Mouse (Mus musculus): ENCODE measurements around the gene Tnr. TPM values are rescaled to one million over a fixed set of nuclear protein-coding genes. Genes with fewer than 3 reads are reported as not detected.

Tnr gene
- polyA plus RNA-seq (2015; fragmentation: Nextera tagmentation; extraction: Ambion mirVana): 0.08 and 0.22 TPM in 2 replicates

GRCm38 (mm10) chr1:159523578-159523977, at the start of gene Tnr:
Gene Tnr (plus strand): TSS chr1:159523769.
- Histone ChIP-seq H3K27ac (no peak within 1 kb of the TSS), H3K9me3 (no peaks in the 10 kb centered on the region), H3K4me3 (no peak within 1 kb of the TSS), H3K27me3 (peaks cover 29% of the 10 kb centered on the region), H3K4me1 (0 out of 2 replicates have a peak, but pooled peaks cover 2% of the 10 kb centered on the region), H3K4me2 (no peak within 1 kb of the TSS), H3K36me3 (no peaks in the 10 kb centered on the region), H3K9ac (no peak within 1 kb of the TSS)
- no peak for ATAC-seq (ENCODE audit: insufficient number of reproducible peaks, low FRiP score, low TSS enrichment, low read depth)
- 4% methylated on average over 8 of the region's 8 CpGs for whole genome bisulfite sequencing

- WGBS: 81% methylated on average over 4 of the region's 4 CpGs
- Histone ChIP-seq H3K9me3 (no peaks in the 10 kb centered on the region), H3K36me3 (no peaks in the 10 kb centered on the region), H3K27me3 (no peaks in the 10 kb centered on the region), H3K27ac (no peak overlapping the region), H3K4me2 (no peak overlapping the region), H3K4me1 (no peaks in the 10 kb centered on the region), H3K4me3 (no peak overlapping the region), H3K9ac (no peak overlapping the region)
- no peak for ATAC-seq (ENCODE audit: insufficient number of reproducible peaks, low FRiP score, low TSS enrichment, low read depth)
Observed at GRCm38 (mm10) chr1:159489853-159490435, 33.6 kb upstream of the Tnr start.

- no peak overlapping the region for H3K9ac ChIP-seq
- H3K4me3 ChIP-seq: no peak overlapping the region
- H3K4me2 ChIP-seq: no peak overlapping the region
- 74% methylated on average over 4 of the region's 4 CpGs for WGBS
- no peaks in the 10 kb centered on the region for H3K9me3 ChIP-seq
- no peaks in the 10 kb centered on the region for H3K36me3 ChIP-seq
- H3K27ac ChIP-seq: no peak overlapping the region
- no peaks in the 10 kb centered on the region for H3K27me3 ChIP-seq
- no peaks in the 10 kb centered on the region for H3K4me1 ChIP-seq
- ATAC-seq (ENCODE audit: insufficient number of reproducible peaks, low FRiP score, low TSS enrichment, low read depth): no peak
Observed at GRCm38 (mm10) chr1:159492536-159492935, 31.0 kb upstream of the Tnr start.

- no peaks in the 10 kb centered on the region for H3K27me3 ChIP-seq
- no peaks in the 10 kb centered on the region for H3K9me3 ChIP-seq
- no peak for ATAC-seq (ENCODE audit: insufficient number of reproducible peaks, low FRiP score, low TSS enrichment, low read depth)
- H3K36me3 ChIP-seq: no peaks in the 10 kb centered on the region
- H3K4me1 ChIP-seq: no peaks in the 10 kb centered on the region
- no peak overlapping the region for H3K9ac ChIP-seq
- no peak overlapping the region for H3K4me2 ChIP-seq
- 68% methylated on average over 5 of the region's 5 CpGs for WGBS
- no peak overlapping the region for H3K4me3 ChIP-seq
- no peak overlapping the region for H3K27ac ChIP-seq
Observed at GRCm38 (mm10) chr1:159493720-159494499, 29.7 kb upstream of the Tnr start.

DNA sequence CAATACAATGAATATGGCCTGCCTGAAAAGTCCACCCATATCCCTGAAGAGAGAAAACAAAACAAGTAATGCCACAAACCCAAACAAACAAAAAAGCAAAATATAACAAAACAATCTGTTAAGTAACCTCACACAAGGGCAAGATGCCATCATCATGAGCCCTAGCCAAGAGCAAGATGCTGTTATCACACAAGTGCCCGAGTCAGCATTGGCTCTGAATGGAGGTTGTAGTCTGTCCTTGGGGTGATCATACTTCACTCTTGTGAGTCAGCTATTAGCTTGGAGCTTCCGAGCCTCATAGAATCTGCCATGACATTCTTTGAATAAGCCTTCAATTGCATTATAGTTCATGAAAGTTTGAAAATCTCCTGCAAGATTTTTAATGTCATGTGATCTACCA, 25.3 kb upstream of the Tnr start:
- H3K9me3 ChIP-seq: no peaks in the 10 kb centered on the region
- no peaks in the 10 kb centered on the region for H3K27me3 ChIP-seq
- no peaks in the 10 kb centered on the region for H3K36me3 ChIP-seq
- no peaks in the 10 kb centered on the region for H3K4me1 ChIP-seq
- 84% methylated on average over 2 of the region's 2 CpGs for WGBS
- no peak overlapping the region for H3K4me2 ChIP-seq
- no peak overlapping the region for H3K9ac ChIP-seq
- no peak overlapping the region for H3K4me3 ChIP-seq
- no peak overlapping the region for H3K27ac ChIP-seq
- no peak for ATAC-seq (ENCODE audit: insufficient number of reproducible peaks, low FRiP score, low TSS enrichment, low read depth)

GRCm38 (mm10) chr1:159499806-159500460, 23.6 kb upstream of the Tnr start:
- no peak for ATAC-seq (ENCODE audit: insufficient number of reproducible peaks, low FRiP score, low TSS enrichment, low read depth)
- Histone ChIP-seq H3K4me3 (no peak overlapping the region), H3K9ac (no peak overlapping the region), H3K36me3 (no peaks in the 10 kb centered on the region), H3K4me1 (no peaks in the 10 kb centered on the region), H3K9me3 (no peaks in the 10 kb centered on the region), H3K27me3 (no peaks in the 10 kb centered on the region), H3K4me2 (no peak overlapping the region), H3K27ac (no peak overlapping the region)
- WGBS: 74% methylated on average over 4 of the region's 4 CpGs

- ATAC-seq (ENCODE audit: insufficient number of reproducible peaks, low FRiP score, low TSS enrichment, low read depth): no peak
- no peaks in the 10 kb centered on the region for H3K9me3 ChIP-seq
- H3K4me3 ChIP-seq: no peak overlapping the region
- WGBS: 87% methylated on average over 4 of the region's 4 CpGs
- no peaks in the 10 kb centered on the region for H3K4me1 ChIP-seq
- H3K36me3 ChIP-seq: no peaks in the 10 kb centered on the region
- no peaks in the 10 kb centered on the region for H3K27me3 ChIP-seq
- no peak overlapping the region for H3K9ac ChIP-seq
- no peak overlapping the region for H3K4me2 ChIP-seq
- no peak overlapping the region for H3K27ac ChIP-seq
Observed at GRCm38 (mm10) chr1:159501911-159502310, 21.7 kb upstream of the Tnr start.

DNA sequence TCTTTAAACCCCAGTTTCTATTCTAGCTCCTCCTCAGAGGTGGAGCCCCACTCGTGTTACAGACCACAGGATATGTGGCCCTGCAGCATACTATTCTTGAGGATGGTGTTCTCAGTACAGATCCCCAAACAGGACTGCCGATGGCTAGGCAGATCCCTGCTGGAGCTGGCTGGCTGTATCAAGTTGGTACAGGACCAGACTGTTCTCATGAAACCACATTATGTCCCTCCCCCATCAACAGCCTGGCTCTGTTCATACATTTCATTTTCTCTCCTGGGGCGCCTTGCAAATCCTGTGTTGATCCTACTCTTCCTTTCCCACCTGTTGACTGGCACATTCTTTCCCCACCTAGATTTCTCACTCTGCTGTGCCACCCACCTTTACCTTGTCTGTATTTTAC, 12.9 kb upstream of the Tnr start:
- no peak for ATAC-seq (ENCODE audit: insufficient number of reproducible peaks, low FRiP score, low TSS enrichment, low read depth)
- H3K36me3 ChIP-seq: no peaks in the 10 kb centered on the region
- H3K27me3 ChIP-seq: no peaks in the 10 kb centered on the region
- H3K9ac ChIP-seq: no peak overlapping the region
- no peak overlapping the region for H3K27ac ChIP-seq
- WGBS: 63% methylated on average over 3 of the region's 3 CpGs
- no peaks in the 10 kb centered on the region for H3K9me3 ChIP-seq
- no peaks in the 10 kb centered on the region for H3K4me1 ChIP-seq
- no peak overlapping the region for H3K4me3 ChIP-seq
- no peak overlapping the region for H3K4me2 ChIP-seq

DNA sequence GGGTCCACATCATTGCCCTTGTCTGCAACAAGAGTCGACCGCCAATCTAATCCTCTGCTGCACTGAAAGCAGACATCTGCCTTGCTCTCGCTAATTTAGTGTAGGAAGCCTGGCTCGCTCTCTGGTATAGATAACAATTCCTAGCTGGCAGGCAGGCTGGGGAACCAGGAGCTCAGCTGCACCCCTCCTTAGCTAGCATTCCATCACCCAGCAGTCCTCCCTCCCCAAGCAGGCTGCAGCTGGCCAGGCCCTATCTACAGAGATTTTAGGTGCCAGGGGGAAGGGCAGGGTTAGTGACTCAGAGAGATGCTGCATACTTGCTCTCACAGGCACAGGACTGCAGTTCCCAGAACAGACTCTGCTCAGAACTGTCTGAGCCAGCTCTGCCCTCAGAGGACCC, 5.9 kb upstream of the Tnr start:
- 0 out of 2 replicates have a peak, but pooled peaks cover 2% of the 10 kb centered on the region for H3K27me3 ChIP-seq
- H3K9ac ChIP-seq: no peak overlapping the region
- H3K4me3 ChIP-seq: no peak overlapping the region
- WGBS: 33% methylated on average over 4 of the region's 4 CpGs
- no peak overlapping the region for H3K4me2 ChIP-seq
- no peaks in the 10 kb centered on the region for H3K9me3 ChIP-seq
- no peaks in the 10 kb centered on the region for H3K4me1 ChIP-seq
- no peaks in the 10 kb centered on the region for H3K36me3 ChIP-seq
- H3K27ac ChIP-seq: no peak overlapping the region
- ATAC-seq (ENCODE audit: insufficient number of reproducible peaks, low FRiP score, low TSS enrichment, low read depth): no peak

GRCm38 (mm10) chr1:159519206-159519605, 4.4 kb upstream of the Tnr start:
- Histone ChIP-seq H3K9me3 (no peaks in the 10 kb centered on the region), H3K36me3 (no peaks in the 10 kb centered on the region), H3K4me1 (0 out of 2 replicates have a peak, but pooled peaks cover 2% of the 10 kb centered on the region), H3K27ac (no peak overlapping the region), H3K27me3 (peaks cover 10% of the 10 kb centered on the region; the same call in 1 of the 2 replicates), H3K4me3 (no peak overlapping the region), H3K9ac (no peak overlapping the region), H3K4me2 (no peak overlapping the region)
- WGBS: 55% methylated on average over 1 of the region's 1 CpGs
- ATAC-seq (ENCODE audit: insufficient number of reproducible peaks, low FRiP score, low TSS enrichment, low read depth): no peak

- Histone ChIP-seq H3K9ac (no peak overlapping the region), H3K9me3 (no peaks in the 10 kb centered on the region), H3K4me3 (no peak overlapping the region), H3K4me2 (no peak overlapping the region), H3K36me3 (no peaks in the 10 kb centered on the region), H3K27ac (no peak overlapping the region), H3K4me1 (0 out of 2 replicates have a peak, but pooled peaks cover 2% of the 10 kb centered on the region), H3K27me3 (peaks cover 29% of the 10 kb centered on the region)
- 65% methylated on average over 2 of the region's 2 CpGs for WGBS
- no peak for ATAC-seq (ENCODE audit: insufficient number of reproducible peaks, low FRiP score, low TSS enrichment, low read depth)
Observed at GRCm38 (mm10) chr1:159523069-159523468, 500 bp upstream of the Tnr start.

DNA sequence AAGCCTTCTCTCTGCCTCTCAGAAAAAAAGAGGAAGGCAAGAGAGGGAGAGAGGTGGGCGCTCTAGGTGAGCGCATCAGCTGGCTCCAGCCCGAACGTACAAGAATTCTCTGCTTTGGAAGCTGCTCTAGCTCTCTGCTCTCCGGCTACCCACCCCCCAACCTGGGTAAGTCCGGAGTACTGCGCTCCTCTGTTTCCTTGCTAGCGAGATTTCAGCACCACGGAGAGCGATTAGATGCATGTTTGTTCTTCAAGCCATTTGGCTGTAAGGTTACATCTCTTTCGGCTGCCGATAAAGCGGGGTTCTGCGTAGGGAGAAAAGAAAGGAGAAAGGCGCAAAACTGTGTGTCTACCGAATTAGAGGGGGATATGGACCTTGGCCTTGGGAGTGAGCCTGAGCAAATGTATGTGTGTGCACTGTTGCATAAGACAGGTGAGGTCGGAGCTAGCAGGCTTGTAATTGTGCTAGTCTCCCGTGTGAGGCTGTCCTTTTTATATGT, 531 bp downstream of the Tnr start:
- H3K27me3 ChIP-seq: peaks cover 29% of the 10 kb centered on the region
- no peak overlapping the region for H3K27ac ChIP-seq
- H3K4me3 ChIP-seq: no peak overlapping the region
- no peaks in the 10 kb centered on the region for H3K36me3 ChIP-seq
- no peak overlapping the region for H3K9ac ChIP-seq
- no peak overlapping the region for H3K4me2 ChIP-seq
- WGBS: 1% methylated on average over 18 of the region's 18 CpGs
- ATAC-seq (ENCODE audit: insufficient number of reproducible peaks, low FRiP score, low TSS enrichment, low read depth): no peak
- 0 out of 2 replicates have a peak, but pooled peaks cover 2% of the 10 kb centered on the region for H3K4me1 ChIP-seq
- H3K9me3 ChIP-seq: no peaks in the 10 kb centered on the region

All from limb, embryonic 15.5 days (tissue).